Mouse (Mus musculus) urinary bladder, postnatal 14 days (tissue): ENCODE measurements around the gene Aplnr.

Experiments used
- DNase-seq: peaks from one replicate; pipeline ENCODE4 v3.0.0; 2021; ENCODE audit warnings: low spot score

The Aplnr gene

DNA sequence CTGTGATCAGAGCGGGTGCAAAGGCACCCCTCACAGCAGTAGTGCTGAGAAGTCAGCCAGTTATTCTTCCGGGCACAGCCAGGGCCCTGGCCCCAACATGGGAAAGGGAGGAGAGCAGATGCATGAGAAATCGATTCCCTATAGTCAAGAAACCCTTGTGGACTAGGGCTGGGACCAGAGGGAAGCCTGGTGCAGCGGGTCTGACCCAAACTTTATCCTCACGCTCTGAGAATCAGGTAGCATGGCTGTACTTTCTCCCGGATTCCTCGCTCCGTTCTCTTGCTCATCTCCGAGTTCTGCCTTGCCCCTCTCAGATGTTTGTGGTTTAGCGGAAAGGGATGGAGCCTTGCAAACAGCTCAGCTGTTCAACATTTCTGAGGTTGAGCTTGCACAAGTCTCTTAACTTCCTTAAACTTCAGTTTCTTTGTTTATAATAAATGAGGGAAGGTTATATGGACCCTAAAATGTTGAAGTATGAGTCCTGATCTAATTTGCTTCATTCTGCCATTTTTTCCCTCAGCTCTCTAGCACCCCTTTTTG is 1.6 kb downstream of the Aplnr start:
- DNase-seq: no peak

DNA sequence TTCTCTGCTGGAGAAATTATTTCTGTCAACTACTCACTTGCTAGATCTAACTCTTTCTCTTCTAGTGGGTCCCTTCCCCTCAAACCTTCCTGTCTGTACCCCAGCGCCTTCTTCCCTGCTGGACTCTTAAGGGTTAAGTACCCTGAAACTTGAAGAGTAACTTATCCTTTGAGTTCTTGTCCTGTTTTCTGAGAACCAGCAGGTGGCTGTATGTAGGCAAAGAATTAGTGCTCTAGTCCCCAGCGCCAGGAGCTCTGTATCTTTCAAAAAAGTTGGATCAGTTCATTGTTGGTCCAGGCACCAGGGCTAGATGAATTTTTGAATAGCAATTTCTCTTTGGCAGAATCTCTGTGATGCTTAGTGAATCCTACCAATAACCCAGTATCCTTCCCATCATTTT is 2.1 kb downstream of the Aplnr start:
- no peak for DNase-seq

DNA sequence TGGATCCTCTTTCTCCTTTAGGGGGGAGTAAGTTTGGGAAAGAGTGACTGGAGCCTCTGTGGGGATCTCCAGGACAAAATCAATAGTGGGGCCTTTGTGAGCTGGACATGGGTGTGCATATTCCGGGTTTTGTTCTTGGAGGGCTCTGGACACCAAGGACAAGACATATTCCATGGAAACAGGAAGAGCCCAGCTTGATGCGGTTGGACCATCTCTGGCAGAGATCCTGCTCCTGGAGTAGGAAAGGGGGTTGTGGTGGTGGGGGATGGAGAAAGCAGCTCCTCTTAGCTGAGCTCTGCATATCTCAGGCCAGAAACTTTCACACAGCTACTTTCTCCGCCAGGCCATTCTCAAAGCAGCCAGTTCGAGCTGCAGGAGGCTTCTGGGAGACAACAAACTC is 3.4 kb downstream of the Aplnr start:
- no peak for DNase-seq

DNA sequence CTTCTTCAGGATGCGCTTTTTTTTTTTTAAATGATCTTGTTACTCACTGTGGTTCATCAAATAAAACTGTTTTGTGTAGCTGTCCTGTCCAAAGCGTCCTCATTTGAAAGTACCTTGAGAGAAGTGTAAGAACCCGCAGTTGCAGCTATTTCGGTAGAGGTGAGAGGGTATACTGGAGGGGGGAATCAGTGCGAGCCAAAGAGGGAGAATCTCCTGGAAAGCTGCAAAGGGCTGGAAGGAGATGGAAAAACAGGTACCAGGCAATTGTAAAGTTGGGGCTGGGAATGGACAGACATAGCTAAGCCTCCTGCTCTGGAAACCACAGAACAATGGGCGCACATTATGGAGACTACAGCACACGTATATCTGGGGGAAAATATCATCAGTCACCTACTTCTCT is 3.8 kb downstream of the Aplnr start:
- DNase-seq: no peak

DNA sequence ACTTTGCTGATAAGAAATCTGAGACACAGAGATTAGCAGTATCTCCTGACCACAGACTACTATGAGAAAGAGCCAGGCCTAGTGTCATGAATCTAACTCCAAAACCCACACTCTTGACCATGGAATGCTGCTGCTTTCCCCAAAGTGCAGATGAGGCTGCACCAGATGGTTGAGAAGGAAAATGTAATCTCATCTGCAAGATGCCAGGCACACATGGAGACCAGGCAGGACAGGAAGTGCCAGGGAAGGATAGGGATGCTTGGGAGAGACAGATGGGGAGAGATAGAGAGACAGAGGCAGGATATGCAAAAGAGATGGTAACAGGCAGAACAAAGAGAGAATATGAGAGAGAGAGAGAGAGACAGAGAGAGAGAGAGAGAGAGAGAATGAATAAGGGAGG is 4.8 kb downstream of the Aplnr start:
- DNase-seq: no peak

DNA sequence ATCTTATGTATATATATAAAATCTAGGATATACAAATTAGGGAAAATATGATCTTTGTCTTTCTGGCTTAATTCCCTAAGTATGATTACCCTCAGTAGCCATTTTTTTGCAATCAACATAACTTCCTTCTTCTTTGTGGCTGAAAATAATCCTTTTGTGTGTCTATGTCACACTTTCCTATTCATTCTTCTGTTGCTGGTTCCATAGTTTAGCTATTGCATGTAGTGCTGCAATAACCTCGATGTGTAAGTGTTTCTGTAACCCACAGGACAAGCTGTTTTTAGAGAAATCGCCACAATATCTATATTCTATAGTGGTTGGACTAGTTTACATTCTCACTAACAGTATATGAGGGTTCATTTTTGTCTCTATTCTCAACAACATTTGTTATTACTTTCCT is 8.9 kb downstream of the Aplnr start:
- no peak for DNase-seq

DNA sequence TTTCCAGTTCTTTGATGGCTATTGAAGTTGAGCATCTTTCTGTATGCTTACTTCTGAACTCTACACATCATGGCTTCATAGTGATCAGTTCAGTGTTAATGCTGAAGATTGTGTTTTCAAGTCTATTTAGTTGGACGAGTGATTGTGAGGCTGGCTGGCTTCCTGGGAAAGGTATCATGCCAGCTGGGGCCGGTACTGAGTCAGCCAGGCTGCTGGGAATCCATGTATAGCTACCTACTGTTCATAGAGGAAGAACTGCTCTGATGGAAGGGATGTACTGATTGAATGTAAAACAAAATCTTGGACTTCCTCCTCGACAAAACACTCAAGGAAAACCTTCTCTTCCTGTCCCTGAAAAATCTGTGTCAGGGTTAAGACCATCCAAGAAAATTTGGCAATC is 9.3 kb downstream of the Aplnr start:
- DNase-seq: no peak

DNA sequence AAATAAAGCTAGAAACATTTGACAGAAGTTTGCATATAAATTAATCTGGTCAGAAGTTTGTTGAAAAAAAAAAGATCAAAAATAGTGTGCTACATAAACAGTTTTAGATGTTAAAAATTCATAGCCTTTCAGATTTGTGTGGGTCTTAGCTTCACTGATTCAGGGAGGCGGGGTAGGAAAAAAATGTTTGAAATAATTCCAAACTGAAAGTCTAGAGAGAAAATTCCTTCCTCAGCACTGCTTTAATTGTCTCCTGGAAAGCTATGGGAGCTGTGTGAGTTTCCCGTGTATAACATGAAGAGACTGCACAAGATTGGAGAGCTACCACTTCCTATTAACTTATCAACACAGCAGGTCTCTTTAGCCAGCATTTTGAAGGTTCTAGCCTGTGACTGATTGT is 11.5 kb downstream of the Aplnr start:
- no peak for DNase-seq

DNA sequence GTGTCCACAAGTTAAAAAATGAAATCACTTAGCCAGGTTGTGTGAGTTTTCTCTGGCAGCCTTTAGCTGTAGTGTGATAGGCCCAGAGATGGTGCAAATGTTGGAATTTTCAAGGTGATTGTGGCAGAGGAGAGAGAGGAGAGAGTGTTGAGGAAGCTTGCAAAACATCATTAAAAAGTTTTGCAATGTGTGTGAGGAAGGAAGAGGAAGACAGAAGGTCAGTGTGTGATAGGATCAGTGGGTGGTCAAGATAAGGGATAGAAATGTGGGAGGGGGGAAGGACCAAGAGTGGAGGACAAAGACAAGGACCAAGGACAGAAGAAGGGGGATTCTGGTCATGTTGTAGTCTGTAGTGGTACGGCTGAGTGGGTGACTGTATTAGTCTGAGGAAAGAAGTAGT is 14.3 kb downstream of the Aplnr start:
- DNase-seq: no peak

DNA sequence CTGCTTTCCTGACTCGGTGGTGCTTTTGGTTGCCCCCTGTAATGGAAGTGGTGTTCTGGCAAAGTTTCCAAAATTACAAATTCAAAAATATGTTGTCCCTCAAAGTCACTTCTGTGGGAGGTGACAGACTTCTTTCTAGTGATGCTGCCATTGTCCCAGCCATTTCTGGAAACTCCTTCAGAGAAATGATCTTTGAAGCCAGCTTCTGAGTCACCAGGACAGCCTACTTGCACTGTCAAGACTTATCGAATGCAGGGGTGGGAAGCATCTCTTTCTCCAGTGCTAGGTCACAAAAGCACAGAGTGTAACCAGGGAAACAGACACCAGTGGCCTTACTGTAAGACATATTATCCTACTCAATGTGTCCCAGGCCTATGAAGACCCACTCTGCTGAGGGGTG is 15.2 kb downstream of the Aplnr start:
- no peak for DNase-seq

DNA sequence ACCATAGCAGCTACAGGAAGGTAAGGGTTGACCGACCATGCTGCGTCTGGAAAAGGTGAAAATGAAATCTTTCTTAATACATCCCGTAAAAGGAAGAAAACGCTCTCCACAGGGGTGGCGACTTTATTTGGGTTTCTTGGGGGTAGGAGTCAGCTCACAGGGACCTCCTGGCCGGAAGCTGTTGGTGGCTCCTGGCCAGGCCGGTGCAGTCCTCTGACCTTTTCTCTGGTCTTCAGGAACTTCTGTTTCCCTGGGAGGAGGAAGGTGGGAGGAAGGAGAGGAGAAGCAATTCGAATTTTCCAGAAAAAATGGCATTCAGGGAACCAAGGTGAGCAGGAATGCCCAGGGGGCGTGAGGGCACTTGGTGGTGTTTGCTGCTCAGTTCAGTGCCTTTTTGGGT is 19.3 kb downstream of the Aplnr start:
- no peak for DNase-seq

DNA sequence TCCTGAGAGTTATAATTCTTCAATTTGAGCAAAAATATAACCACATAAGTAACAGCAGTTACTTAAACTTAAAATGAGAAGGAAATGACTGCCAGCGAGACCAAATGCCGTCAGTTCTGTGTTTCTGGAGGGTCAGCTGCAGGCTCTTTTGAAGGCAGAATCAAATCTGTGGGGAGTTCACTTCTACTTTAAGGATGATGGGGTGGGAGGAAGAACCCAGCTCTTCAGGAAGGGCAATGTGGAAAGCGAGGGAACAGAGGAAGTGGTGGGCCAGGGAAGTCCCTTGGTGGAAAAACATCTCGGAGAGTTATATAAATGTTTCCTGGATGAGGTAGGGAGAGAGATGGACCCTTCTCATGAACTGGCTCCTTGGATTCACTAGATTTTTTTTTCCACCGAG is 20.1 kb downstream of the Aplnr start:
- DNase-seq: no peak

DNA sequence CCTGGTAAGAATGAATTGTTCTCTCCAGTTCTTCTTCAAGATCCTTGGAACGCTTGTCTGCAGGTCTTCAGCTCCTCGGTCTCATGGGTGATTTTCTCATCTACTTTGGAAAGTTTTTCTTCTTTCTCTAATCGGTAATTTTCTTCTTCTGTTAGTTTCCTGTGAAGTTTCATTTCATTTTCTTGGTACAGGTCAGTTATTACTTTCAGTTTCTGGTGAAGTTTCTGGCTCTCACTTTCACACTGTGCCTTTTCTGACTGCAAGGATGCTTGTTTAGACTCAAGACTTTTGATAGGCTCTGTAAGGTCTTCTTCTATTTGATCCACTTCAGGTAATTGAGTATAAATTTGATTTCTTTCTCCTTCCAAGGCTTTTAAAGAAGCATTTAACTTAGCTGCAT is 21.4 kb downstream of the Aplnr start:
- DNase-seq: no peak

DNA sequence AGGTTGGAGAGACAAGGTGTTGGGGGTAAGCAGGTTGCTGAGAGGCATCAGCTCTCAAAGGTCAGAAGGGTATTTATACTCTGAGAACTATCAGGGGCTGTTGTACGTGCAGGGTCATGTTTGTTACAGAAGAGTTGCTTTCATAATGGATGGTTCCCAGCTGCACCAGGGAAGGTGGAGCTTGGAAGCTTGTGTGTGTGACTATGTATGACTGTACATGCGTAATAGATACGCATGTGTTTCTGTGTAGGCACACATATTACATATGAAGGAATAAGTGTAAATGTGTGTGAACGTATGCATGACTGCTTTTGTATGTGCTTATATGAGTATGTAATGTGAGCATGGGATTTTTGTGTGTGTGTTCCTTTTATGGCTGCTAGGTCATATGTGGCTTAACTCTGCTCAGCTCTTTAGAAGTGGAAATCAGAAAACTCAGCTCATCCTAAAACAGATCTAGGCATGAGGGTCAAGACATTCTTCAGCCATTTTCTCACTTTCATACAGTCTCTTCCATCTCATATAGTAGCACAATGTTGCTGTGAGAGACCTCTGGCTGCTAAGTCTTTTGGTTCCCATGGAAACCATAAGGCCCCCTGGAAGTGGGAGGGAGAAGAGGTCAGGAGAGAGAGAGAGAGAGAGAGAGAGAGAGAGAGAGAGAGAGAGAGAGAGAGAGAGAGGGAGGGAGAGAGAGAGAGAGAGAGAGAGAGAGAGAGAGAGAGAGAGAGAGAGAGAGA is 25.0 kb downstream of the Aplnr start:
- no peak for DNase-seq

DNA sequence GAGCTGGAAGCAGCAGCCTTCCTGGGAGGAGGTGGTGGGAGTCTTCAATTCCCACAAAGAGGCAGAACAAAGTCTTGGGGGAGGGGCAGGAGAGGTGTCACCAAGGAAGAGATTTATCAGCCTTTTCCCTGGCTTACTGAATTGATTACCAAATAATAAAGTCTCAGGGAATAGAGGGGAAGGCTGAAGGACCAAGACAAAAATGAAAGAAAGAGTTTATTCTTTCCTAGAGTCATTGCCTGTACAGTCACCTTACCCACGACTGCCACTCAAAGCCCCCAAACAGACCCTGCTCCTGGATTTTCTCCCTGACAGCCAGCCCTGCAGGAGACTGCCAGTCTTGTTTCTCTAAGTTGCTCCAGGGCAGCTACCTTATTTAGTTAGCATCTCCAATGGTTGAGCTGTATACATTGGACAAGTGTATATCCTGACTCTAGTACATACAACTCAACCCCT is 25.6 kb downstream of the Aplnr start:
- no peak for DNase-seq

DNA sequence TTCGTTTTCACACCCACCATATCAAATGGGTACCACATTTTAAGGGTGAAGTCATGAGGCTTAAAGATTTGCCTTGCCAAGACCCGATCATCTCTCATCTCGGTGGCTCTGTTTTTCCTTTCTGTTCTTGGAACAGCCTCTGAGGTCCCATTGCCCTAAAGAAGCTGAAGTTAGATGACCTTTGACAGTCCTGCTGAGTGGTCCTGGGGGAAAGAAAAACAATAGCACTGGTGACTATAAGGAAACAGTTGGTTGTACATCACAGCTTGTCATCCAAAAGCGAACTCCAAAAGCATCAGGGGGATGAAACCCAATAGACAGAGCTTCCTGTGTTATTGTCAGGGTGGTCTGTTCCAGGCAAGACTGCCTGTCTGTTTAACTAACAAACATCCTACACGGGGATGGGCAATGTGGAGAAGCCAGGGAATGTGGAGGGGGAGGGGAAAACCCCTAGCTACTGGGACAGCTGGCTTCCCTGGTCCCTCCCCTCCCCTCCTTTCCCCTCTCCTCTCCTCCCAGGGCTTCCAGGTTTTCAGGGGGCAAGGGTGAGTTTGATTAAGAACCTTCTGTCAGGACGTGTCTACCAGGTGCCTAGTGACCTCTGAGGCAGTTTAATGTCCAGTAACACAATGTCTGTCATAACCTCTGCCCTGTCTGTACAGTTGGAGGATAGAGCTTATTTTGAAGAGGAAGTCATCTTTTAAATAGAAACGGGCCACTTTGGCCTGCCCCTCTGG is 27.5 kb downstream of the Aplnr start:
- DNase-seq: no peak

DNA sequence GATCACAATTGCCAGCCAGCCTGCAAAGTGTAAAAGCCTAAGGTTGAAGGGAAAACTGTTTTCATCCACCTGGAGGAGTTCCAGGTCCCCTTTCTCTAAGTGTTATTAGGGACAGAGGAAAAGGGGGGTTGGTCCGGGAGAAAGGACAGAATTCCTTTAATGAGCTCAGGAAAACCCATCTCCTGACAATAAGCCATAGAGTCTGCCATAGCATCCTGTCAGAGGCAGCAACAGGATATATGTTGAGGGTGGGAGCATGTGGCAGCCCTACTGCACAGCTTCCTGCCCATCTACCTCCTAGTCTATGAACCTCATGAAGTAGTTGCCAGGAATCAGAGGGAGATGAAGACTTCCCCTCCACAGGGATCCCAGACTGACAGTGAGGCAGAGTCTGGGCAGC is 31.6 kb downstream of the Aplnr start:
- DNase-seq: no peak

DNA sequence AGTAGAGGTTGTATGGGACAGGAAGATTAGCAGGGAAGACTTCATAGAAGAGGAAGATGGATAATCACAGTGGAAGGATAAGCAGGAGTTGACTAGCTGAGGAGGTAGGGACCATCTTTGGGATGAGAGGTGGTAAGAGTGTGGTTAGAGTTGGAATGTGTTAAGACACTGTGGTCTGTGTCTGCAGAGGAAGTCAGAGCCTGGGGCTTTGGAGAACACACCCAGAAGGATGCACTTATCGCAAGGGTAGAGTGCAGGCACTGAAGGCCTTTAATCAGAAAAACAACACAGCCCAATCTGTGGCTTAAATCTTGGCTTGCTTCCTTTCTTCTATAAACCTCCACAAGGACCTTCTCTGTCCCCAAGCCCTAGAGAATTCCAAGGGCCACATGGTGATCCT is 32.3 kb downstream of the Aplnr start:
- DNase-seq: no peak

DNA sequence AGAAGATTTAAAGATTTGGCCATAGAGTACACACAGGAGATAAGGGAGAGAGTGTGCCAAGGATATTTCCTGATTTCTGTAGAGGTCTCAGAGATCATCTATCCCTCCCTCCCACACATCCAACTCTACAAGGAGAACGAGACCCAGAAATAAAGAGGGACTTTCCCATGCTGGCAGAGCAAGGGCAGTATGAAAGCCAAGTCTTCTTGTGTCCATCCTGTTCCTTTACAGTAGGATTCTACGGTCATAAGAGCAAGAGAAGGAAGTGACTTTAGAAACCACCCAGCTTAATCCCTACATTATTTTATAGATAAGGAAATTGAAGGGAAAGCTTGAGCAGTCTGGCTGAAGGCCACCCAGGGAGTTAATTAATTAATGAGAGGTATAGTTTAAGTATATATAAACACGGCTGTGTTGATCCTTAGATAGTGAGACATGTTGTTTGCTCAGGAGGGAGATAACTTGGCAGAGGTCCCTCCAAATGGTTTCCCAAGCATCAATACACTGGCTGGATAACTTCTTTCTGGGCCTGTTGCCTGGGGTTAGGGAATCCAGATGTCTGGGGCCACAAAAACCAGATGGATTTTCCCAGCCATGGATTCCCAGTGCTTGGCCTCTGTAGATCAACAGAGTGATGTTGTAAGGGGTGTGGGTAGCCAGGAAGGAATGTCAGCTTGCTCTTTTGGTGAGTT is 36.2 kb downstream of the Aplnr start:
- peak; percentile 55 for DNase-seq

DNA sequence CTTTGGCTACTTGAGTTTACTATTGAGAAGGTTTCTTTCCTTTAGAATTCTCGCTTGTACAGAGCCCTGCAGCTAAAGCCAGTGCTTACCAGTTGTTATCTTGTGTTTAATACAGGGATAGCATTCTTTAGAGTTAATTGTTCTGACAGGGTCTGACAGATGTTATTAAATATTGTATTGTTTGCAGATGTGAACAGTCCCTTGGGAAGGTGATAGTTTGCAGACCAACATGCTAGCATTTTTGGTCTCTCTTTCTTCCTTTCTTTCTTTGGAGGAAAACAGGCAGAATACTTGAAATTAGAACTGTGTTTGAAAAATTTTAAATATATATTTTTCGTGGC is 36.7 kb downstream of the Aplnr start:
- DNase-seq: no peak

DNA sequence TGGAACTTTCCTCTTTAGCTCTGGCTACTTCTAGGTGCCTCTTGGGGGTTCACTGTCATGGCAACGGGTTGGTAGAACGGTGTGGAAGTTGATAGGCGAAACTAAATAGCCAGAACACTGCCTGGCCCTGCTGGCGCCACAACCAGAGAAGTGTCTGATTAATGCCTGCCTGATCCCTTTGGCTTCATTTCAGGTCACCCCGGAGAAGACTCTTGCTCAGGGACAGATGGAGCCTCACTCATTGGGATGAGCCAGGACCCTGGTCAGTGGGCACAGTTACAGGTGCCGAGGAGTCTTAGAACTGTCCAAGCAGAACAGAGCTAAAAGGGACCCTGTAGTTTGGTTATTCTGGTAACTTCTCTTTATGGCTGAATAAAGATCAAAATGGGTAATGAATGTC is 37.5 kb downstream of the Aplnr start:
- no peak for DNase-seq

DNA sequence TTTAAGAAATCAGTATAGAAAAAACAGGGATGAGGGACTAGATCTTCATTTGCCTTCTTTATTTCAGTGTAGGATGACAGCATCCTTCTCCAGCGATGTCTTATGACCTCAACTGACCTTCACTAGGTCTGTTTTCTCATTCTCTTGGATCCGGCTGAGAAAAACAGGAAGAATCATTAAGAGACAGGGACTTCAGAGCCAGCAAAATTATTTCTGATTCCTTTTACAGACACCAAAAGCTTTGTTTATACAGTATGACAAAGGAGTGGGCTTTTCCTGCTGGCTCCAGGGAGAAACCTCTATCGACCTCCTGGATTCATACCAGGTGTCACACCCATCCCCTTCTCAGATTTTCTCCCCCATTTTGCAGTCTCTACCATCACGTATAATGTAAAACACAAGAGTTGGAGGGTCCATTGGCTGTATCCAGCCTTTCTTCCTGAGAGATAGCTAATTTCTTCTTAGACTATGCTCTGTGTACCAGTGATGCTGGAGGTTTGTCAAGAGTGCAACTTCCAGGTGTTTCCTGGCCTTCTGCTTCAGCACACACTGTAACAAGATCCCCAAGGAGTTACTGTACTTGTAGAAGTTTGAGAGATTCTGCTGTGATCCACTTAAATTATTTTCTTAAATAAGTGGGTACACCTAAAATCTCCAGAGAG is 42.2 kb downstream of the Aplnr start:
- DNase-seq: no peak
